Mouse (Mus musculus) embryonic facial prominence, embryonic 10.5 days (tissue): ENCODE results near the gene Map3k7cl. TPM values are rescaled to one million over a fixed set of nuclear protein-coding genes. Genes with fewer than 3 reads are reported as not detected.

Experiments used
- DNase-seq: peaks from one replicate; pipeline ENCODE4 v3.0.0-alpha.2; 2017; ENCODE audit warnings: low spot score
- H3K27ac ChIP-seq: fragments of 300-500 bp; sonication (generic); replicated peaks from 2 replicates; pipeline ENCODE4 v1.5.1; 2016; ENCODE audit warnings: mild to moderate bottlenecking
- H3K27me3 ChIP-seq: fragments of 300-500 bp; sonication (generic); replicated peaks from 2 replicates; pipeline ENCODE4 v1.6.1; 2016; ENCODE audit warnings: low read depth, mild to moderate bottlenecking; ENCODE audit not compliant: poor library complexity, severe bottlenecking
- H3K36me3 ChIP-seq: fragments of 300-500 bp; sonication (generic); replicated peaks from 2 replicates; pipeline ENCODE4 v1.6.1; 2016; ENCODE audit warnings: mild to moderate bottlenecking, moderate library complexity
- H3K4me1 ChIP-seq: fragments of 300-500 bp; sonication (generic); 2 replicates; pipeline ENCODE4 v1.6.1; 2016
- H3K4me3 ChIP-seq: fragments of 300-500 bp; sonication (generic); 2 replicates; pipeline ENCODE4 v1.5.1; 2016; ENCODE audit warnings: mild to moderate bottlenecking, moderate library complexity
- H3K9me3 ChIP-seq: fragments of 300-500 bp; sonication (generic); 2 replicates; pipeline ENCODE4 v1.6.1; 2016; ENCODE audit warnings: mild to moderate bottlenecking
- WGBS: fragments of 180-500 bp; shearing (Covaris S2); methylation state at CpG from one replicate; pipeline ENCODE4 v1.1.7; 2016; 5-methylcytosine and 5-hydroxymethylcytosine counted together
- polyA plus RNA-seq: library from polyadenylated mRNA; unstranded; fragments of >200 nt; fragmentation: Nextera tagmentation; extraction: Ambion mirVana; gene quantifications from 2 replicates; pipeline ENCODE4 v1.2.1, GENCODE M21; 2016

The Map3k7cl gene
- polyA plus RNA-seq, 1 experiment from 2014 or later: not detected

DNA sequence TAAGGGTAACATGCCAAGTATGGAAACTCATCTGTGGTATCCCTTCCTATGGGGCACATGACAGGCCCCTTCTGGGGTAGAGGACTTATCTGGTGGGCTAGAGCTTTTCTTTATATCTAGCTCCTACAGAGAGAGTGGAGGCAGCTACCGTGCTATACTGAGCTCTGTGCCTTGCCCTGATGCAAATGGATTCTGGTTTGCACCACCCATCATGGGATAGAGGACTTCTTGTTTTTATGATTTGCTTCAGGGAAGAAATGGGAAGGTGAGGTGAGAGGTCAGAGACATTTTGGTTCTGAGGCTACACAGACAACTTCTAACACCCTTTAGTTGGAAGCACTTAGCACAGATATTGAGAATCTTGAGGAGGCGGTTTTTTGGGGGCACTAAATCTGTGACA is 71.8 kb downstream of the Map3k7cl start:
- H3K9me3 ChIP-seq: peaks cover 7% of the 10 kb centered on the region; the same call in 1 of the 2 replicates
- no peak for DNase-seq
- H3K36me3 ChIP-seq: no peaks in the 10 kb centered on the region
- no peak overlapping the region for H3K4me3 ChIP-seq
- no peaks in the 10 kb centered on the region for H3K27me3 ChIP-seq
- 86% methylated on average over 2 of the region's 2 CpGs for WGBS
- H3K27ac ChIP-seq: no peak overlapping the region
- no peaks in the 10 kb centered on the region for H3K4me1 ChIP-seq

DNA sequence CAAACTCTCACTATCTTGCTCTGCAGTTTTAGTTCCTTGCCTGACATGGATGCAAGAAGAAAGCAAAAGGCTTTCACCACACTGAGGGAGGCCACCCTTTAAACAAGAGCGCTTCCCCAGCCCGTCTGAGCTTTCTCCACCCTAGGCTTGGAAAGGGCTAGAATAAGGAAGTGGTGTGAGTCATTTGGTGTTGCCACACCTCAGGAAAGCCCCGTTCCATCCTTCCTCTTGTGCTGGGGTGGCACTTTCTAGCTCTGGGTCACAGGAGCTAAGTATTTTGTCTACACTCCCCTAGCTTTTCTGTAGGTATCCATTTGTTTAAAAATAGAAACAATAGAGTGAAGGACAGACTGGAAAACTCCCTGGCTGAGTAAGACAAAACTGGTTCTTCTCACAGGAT is 72.2 kb downstream of the Map3k7cl start:
- Histone ChIP-seq H3K27me3 (no peaks in the 10 kb centered on the region), H3K4me3 (no peak overlapping the region), H3K4me1 (no peaks in the 10 kb centered on the region), H3K36me3 (no peaks in the 10 kb centered on the region), H3K9me3 (peaks cover 7% of the 10 kb centered on the region; the same call in 1 of the 2 replicates), H3K27ac (no peak overlapping the region)
- DNase-seq: no peak
- 86% methylated on average over 3 of the region's 3 CpGs for WGBS

DNA sequence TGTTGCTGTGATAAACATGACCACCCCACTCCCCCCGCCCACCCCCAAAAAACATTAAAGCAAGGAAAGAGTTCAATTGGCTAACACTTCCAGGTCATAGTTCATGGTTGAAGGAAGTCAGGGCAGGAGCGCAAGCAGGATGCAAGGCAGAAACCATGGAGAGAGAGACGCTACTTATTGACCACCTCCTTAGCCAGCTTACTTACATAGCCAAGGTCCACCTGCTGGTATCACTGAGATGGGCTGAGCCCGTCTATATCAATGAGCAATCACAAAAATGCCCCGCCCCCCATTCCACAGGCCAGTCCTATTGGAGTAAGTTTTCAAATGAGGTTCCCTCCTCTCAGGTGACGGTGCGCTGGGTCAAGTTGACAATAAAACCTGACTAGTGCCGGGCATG is 72.7 kb downstream of the Map3k7cl start:
- Histone ChIP-seq H3K36me3 (no peaks in the 10 kb centered on the region), H3K27ac (no peak overlapping the region), H3K27me3 (no peaks in the 10 kb centered on the region), H3K9me3 (peaks cover 7% of the 10 kb centered on the region; the same call in 1 of the 2 replicates), H3K4me1 (no peaks in the 10 kb centered on the region), H3K4me3 (no peak overlapping the region)
- 97% methylated on average over 8 of the region's 8 CpGs for WGBS
- DNase-seq: no peak

DNA sequence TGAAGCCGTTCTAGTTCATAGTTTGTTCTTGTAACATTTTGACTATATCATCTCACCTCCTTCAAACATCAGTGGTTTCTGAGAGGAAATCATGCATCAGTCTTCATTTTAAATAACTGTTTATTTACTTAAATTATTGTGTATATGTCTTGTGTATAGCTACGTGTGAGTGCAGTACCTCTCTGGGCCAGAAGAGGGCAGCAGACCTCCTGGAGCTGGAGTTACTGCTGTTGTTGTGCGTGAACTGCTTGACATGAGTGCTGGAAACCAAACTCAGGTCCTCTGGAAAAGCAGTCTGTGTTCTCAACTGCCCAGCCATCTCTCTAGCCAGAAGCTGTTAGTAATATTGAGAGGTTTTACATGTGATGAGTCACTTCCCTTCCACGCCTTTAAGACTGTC is 73.6 kb downstream of the Map3k7cl start:
- WGBS: 94% methylated on average over 4 of the region's 4 CpGs

DNA sequence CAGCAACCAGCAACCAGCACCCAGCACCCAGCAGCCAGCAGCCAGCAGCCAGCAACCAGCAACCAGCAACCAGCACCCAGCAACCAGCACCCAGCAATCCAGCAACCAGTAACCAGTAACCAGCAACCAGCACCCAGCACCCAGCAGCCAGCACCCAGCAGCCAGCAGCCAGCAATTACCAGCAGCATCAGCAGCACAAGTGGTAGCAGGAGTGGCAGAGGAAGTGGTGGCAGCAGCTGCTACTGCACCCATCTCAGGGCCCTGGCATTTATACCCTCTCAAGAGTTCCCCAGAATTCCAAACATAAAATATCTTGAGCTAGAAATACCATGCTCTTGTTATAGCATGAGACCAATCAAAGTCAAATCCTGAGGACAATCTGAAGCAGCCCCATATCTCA is 81.6 kb downstream of the Map3k7cl start:
- DNase-seq: no peak
- no peaks in the 10 kb centered on the region for H3K36me3 ChIP-seq
- H3K27me3 ChIP-seq: no peaks in the 10 kb centered on the region
- no peak overlapping the region for H3K4me3 ChIP-seq
- no peaks in the 10 kb centered on the region for H3K9me3 ChIP-seq
- no peak overlapping the region for H3K27ac ChIP-seq
- no peaks in the 10 kb centered on the region for H3K4me1 ChIP-seq

More for the DNA sequence above, 73.6 kb downstream of the Map3k7cl start:
- Histone ChIP-seq H3K27ac (no peak overlapping the region), H3K4me3 (no peak overlapping the region), H3K36me3 (no peaks in the 10 kb centered on the region), H3K27me3 (no peaks in the 10 kb centered on the region), H3K9me3 (peaks cover 7% of the 10 kb centered on the region; the same call in 1 of the 2 replicates), H3K4me1 (no peaks in the 10 kb centered on the region)
- no peak for DNase-seq

DNA sequence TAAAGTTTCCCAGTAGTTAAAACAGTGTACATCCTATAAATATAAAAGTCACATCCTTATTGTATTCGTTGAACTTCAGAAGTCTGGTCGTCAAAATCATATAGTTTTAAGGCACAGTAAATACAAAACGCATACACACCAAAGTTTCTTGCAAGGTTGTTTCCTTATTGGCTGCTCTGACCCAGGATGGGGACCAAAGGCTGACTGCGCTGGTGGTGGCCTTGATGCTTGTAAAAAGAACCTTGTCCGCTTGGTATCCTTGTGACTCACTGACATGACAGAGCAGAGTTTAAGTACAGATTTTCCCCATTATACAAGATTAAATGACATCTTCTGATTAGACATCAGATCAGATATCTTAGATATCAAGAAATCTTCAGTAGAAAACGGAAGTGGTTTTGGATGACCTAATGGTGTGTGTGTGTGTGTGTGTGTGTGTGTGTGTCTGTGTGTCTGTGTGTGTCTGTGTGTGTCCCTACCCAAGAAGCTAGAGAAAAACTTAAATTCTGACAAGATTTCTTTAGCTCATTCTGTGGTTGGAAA is 82.2 kb downstream of the Map3k7cl start:
- H3K27me3 ChIP-seq: no peaks in the 10 kb centered on the region
- no peaks in the 10 kb centered on the region for H3K4me1 ChIP-seq
- no peaks in the 10 kb centered on the region for H3K36me3 ChIP-seq
- no peak overlapping the region for H3K27ac ChIP-seq
- 89% methylated on average over 6 of the region's 6 CpGs for WGBS
- DNase-seq: no peak
- no peaks in the 10 kb centered on the region for H3K9me3 ChIP-seq
- no peak overlapping the region for H3K4me3 ChIP-seq

DNA sequence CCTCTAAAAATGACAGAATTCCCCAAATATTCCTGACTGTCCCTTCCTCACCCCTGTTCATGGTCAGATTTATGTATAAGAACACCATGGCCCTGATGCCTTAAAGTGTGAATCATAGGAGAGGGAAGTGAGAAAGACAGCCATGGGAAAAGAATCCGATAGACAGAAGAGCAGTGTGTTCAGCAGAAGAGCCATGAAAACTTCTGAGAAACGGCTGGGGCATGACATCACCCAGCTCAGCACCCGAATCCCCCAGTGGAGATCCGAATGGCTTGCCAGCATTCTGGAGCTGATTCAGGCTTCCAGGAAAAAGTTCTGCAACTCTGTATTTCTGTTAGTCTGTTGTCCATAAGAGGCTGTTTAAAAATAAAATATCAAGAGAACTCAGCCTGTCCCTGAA is 82.7 kb downstream of the Map3k7cl start:
- Histone ChIP-seq H3K4me3 (no peak overlapping the region), H3K36me3 (no peaks in the 10 kb centered on the region), H3K27me3 (no peaks in the 10 kb centered on the region), H3K27ac (no peak overlapping the region), H3K4me1 (no peaks in the 10 kb centered on the region), H3K9me3 (no peaks in the 10 kb centered on the region)
- 80% methylated on average over 4 of the region's 4 CpGs for WGBS
- DNase-seq: no peak

DNA sequence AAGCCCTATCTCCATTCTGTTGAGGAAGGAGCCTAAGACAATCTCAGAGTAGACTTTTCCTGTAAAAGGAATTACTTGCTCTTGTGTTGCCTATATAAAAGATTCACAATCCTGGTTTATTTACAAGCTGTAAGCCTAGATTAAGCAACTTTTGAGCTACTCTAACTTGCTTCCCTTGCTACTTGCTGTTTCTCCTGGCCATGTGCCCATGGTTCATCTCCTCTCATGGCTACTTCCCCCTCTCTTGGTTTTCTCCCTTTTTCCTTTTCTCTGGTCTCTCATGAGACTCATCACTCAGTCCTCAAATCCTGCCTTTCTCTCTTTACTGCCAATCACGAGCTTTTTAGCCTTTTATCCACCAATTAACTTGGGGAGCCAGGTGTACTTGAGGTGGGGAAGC is 85.0 kb downstream of the Map3k7cl start:
- H3K4me1 ChIP-seq: no peaks in the 10 kb centered on the region
- 42% methylated on average over 1 of the region's 1 CpGs for WGBS
- H3K9me3 ChIP-seq: no peaks in the 10 kb centered on the region
- H3K4me3 ChIP-seq: no peak overlapping the region
- H3K27me3 ChIP-seq: no peaks in the 10 kb centered on the region
- no peak for DNase-seq
- no peak overlapping the region for H3K27ac ChIP-seq
- H3K36me3 ChIP-seq: no peaks in the 10 kb centered on the region

DNA sequence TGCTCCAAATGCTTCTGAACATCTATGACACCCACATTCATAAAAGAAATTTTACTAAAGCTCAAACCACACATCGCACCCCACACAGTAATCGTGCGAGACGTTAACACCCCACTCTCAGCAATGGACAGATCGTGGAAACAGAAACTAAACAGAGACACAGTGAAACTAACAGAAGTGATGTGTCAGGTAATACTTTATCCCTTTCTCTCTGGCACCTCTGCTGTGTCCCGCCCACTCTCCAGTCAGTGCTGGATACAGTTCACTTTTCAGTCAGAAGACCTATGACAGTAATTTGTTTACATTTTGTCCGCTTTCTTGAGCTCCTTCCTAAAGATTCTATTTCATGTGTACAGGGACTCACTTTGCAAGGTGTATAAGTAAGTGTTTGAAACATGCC is 89.1 kb downstream of the Map3k7cl start:
- WGBS: 92% methylated on average over 7 of the region's 7 CpGs
- Histone ChIP-seq H3K4me1 (peaks cover 10% of the 10 kb centered on the region), H3K27ac (no peak overlapping the region), H3K4me3 (no peak overlapping the region), H3K36me3 (no peaks in the 10 kb centered on the region), H3K9me3 (no peaks in the 10 kb centered on the region), H3K27me3 (no peaks in the 10 kb centered on the region)
- no peak for DNase-seq

DNA sequence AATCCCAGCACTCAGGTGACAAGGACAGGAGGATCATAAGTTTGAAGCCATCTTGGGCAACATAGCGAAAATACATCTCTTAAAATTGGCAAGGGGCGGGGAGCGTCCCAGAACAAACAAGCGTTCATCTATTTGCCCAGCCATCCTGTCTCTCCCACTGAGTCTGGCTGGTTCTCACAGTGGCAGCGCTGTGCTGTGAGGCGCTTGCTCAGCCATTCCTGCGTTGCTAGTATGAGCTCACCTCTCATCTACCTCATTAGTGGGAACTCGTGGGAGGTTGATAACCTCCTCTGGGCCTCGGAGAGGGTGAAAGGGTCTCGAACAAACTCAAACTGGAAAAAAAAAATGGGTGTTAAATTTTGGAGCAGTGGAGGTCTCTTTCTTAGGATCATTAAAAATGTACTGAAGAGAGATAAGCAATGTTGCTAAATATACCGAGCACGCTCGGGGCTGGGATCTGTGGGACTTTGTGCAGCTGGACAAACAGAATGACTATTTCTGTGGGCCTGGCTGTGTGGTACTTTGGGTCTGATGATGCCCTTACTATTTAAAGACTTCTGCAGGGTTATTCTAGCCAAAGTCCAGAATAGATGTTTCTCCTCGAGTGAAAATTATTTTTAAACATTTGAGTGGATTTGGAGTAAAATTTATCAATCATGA is 91.1 kb downstream of the Map3k7cl start:
- no peak overlapping the region for H3K4me3 ChIP-seq
- H3K27ac ChIP-seq: no peak overlapping the region
- H3K9me3 ChIP-seq: no peaks in the 10 kb centered on the region
- H3K27me3 ChIP-seq: no peaks in the 10 kb centered on the region
- no peak for DNase-seq
- H3K36me3 ChIP-seq: no peaks in the 10 kb centered on the region
- 80% methylated on average over 14 of the region's 14 CpGs for WGBS
- H3K4me1 ChIP-seq: peaks cover 10% of the 10 kb centered on the region

Other genes starting within 250 kb of the Map3k7cl start
- 23.3 and 24.0 TPM in 2 replicates for gene N6amt1, start 199.1 kb upstream of the Map3k7cl start, polyA plus RNA-seq
- 30.5 and 33.7 TPM in 2 replicates for gene Ltn1, start 120.7 kb upstream of the Map3k7cl start, polyA plus RNA-seq
- gene Rwdd2b, start 112.8 kb upstream of the Map3k7cl start, polyA plus RNA-seq: 11.3 and 12.7 TPM in 2 replicates
- gene Usp16, start 98.6 kb upstream of the Map3k7cl start, polyA plus RNA-seq: 38.3 and 42.8 TPM in 2 replicates
- gene Cct8, start 57.5 kb upstream of the Map3k7cl start, polyA plus RNA-seq: 691 and 710 TPM in 2 replicates
- gene Bach1, start 145.6 kb downstream of the Map3k7cl start, polyA plus RNA-seq: 14.1 and 14.4 TPM in 2 replicates